Mouse (Mus musculus) thymus, postnatal 36 days (tissue): Measurements from ENCODE around the gene Cenpn.

Source experiments
- DNase-seq, 2 experiments: peaks; one replicate each; pipeline ENCODE4 v3.0.0; 2022; ENCODE audit warnings: mixed read lengths in 2 of 2

The Cenpn gene

DNA sequence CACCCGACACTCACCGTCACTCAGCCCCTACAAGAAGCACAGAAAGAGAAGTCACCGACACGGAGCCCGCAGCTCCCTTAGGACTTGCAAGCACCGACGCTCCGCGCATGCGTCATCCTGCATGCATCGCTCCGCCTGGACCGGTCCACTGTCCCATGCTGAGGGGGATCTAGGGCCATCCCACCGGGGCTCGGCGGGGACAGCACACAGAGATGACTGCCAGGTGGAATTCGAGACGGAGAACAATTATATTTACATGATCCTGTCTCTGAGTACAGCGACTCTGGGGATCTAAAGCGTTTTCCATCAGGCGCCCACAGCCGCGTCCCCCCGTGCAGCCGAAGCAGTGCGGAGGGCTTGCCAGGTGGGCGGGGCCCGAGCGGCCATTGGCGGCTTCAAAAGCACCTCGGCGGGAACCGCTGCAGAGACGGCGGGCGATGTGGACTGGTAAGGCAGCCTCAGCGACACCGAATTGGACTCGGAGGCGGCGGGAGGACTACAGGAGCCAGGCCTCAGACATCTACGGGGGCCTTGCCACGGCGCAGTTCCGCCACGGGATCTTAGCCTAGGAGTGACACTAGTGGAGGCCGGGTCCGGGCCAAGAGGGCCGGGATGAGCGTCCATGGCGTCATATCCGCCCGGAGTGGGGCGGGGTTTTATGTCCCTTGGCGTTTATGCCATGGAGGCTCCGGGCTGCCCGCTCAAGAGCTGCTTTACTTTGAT, at the start of gene Cenpn, which contains the start of gene Cmc2:
Gene Cenpn, plus strand, starts transcription at position 394 of the 723 bp plus-strand sequence.
Gene Cmc2, minus strand, starts transcription at position 119 of the 723 bp plus-strand sequence.
- peak; percentile 89 to 90 for DNase-seq

DNA sequence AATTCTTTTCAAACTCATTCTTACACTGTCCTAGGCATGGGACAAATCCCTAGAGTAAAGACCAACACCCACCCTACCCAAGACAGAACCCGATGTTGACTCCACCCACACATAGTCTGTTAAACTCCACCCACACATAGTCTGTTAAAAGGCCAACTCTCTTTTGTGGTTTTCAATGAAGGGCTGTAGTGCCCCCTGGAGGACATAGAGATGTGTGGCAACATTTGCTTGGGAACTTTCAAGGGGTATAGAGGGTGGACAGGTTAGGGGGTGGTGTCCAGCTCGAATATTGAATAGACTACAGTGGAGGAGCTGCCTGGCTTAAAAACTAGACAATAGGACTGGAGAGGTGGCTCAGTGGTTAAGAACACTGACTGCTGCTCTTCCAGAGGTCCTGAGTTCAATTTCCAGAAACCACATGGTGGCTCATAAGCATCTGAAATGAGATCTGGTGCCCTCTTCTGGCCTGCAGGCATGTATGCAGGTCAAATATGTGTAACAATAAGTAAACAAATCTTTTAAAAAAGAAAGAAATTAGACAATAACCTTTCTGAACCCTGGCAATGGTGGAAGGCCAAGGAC, 48.7 kb upstream of the Cenpn start:
- peak in 1 of 2 experiments; percentile 18 for DNase-seq

DNA sequence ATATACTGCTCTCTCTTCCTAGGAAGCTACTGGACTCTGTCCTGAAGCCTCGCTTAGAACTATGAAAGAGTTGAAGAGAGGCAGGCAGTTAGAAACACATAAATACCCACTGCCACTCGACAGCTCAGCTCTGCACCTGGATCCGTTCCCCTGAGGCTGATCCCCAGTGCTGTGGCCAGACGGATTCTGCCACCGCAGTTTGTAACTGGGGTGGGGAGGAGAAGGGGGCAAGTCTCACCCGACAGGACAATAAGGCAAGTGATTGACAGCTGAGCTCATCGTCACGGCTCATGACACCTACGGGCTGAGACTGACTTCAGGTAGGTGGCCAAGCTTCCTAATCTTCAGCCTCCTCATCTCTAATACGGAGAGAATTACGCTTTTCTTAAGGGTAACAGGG, 47.9 kb upstream of the Cenpn start:
- peak; percentile 27 to 44 for DNase-seq

DNA sequence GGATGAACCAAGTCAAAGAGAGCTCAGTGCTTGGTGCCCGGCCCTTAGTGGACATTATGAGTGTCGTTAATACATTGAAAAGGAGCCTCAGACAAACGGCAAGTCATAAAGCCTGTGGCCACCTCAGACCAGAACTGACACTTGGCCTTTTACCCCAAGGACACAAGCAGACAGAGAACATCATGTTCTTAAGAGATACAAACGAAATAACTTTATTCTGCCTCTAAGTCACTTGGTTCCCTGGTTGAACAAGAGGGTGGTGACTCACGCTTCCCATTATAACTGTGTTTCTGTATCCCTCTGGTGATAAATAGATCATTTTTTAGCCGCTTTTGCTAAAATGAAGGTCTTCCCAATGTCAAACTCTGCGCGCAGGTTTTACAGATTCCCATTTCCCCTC, 47.5 kb upstream of the Cenpn start:
- DNase-seq = no peak

DNA sequence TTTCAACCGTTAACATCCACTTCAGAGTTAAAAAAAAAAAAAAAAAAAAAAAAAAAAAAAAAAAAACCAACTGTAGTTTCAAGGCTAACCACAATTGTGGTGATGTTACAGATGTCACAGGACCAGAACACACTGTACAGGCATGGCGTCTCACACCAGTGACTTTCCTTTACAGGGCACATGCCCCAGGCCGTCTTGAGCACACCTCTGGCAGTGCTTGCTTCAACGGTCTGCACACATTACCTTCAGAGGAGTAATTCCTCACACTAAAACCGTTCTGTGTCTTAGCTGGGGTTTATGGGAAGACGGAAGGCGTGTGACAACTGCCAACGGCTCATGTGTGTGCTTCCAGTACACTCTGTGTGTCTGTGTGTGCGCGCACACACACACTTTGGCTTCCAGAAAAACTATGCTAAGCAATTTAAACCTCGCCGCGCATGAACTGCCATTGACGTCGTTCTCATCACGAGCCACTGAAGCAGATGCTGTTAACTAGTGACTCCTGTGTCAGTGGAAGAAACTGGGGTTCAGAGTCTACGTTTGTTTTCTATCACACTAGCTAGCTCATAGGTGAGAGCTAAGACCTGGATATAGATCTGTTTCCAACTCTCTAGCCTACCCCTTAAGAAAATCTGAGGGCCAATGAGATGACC, 45.6 kb upstream of the Cenpn start:
- DNase-seq = peak; percentile 34 to 48

DNA sequence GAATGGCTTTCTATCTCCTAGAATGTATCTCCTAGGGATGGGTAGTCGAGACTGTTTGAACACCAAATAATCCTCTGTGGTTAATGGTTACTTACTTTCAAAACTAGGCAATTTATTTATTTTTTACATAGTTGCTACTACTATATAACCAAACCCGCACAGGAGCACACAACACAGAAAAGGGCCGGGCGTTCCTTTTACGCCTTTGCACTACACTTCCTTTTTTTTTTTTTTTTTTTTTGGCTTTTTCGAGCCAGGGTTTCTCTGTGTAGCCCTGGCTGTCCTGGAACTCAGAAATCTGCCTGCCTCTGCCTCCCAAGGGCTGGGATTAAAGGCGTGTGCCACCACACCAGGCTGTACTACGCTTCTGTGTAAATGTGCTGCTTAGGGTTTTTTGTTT, 40.1 kb upstream of the Cenpn start:
- no peak for DNase-seq

DNA sequence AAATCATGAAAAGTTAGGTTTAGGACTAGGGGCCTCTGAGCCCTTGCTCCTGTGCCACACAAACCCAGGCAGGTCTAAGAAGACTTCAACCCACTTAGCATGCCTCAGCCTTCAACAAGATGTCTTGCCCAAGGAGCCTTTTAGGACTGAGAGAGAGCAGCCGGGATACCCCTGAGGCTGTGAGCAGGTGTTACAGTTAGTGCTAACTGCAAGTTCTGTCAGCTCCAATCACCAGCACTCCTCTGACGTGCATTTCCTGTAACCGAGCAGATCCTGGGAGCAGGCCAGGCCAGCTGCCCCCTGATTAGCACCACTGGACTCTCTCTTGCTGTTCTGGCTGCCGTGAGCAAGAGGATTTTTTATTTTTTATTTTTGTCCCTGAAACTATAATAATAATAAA, 33.7 kb upstream of the Cenpn start:
- DNase-seq = no peak

DNA sequence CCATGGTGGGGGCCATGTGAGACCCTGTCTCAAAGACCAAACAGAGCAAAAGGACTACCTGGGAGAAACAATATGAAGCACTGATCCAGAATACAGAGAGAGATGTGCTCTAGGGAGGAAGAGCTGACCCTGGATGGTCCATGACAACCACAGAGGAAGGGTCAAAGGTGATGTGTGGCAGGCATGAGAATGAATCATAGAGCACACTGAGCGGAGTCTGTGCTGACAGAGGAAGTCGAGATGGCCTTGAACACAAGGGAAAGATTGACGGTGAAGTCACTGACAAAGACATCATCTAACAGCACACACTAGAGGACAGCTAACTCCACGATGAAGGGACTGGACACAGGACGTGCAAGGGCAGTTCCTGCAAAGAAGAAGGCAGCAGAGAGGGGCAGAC, 30.1 kb upstream of the Cenpn start:
- DNase-seq = no peak

DNA sequence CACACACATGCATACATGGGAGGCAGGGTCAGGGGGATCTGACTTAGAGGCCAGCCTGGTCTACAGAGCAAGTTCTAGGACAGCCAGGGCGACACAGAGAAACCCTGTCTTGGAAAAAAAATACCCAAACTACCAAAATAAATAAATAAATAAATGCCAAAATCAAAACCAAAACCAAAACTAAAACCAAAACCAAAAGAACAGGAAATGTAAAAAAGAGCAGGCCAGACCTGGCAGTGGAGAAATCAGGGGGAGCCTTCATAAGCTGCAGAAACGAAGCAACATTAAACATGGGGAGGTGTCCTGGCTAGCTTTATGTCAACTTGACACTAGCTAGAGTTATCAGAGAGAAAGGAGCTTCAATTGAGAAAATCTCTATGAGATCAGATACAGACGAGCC, 29.4 kb upstream of the Cenpn start:
- DNase-seq = no peak

DNA sequence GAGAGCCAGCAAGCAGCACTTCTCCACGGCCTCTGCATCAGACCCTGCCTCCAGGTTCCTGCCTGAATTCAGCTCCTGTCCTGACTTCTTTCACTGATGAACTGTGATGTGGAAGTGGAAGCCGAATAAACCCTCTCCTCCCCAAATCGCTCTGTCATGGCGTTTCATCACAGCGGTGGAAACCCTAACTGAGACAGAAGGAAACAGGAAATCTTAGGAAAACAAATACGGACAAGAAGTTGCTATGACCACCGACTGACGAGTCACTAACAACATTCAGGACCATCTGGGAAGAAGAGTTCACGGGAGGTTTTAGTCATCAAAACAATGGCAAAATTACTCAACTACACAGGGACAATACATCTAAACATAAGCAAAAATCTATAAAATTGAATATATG, 28.9 kb upstream of the Cenpn start:
- DNase-seq = no peak

DNA sequence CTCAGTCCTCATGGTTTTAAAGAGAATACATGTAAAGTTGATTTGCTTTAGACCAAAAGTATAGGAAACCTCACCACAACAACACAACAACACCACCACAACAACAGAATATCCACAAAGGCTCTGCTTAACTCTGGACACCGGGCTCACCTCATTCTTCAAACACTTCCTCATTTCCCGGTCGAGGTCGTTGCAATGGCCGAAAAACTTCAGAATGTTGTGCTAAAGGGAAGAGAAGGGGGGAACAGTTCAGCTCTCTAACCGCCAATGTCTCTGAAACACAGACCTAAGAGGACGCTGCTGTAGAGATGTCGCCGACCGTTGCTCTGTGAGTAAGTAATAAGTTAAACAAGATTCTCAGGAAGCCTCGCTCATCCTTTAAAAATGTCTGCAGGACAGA, 27.6 kb upstream of the Cenpn start:
- DNase-seq = no peak

DNA sequence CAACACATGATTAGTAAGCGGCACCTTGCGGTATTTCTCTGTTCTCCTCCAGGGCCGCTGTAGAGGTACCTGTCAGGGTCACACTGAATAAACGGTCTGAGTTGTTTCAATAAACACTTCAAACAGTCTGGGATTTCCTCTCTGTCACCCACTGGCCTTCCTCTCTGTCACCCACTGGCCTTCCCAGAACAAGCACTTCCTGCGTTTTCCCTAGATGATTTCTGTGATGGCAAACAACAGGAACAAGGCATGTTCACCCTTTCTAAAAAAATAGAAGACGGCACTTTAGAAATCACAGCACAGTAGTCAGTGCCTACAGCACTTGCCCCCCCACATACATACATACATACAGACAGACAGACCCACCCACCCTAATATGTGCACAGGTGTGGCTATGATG, 26.0 kb upstream of the Cenpn start:
- DNase-seq = no peak

DNA sequence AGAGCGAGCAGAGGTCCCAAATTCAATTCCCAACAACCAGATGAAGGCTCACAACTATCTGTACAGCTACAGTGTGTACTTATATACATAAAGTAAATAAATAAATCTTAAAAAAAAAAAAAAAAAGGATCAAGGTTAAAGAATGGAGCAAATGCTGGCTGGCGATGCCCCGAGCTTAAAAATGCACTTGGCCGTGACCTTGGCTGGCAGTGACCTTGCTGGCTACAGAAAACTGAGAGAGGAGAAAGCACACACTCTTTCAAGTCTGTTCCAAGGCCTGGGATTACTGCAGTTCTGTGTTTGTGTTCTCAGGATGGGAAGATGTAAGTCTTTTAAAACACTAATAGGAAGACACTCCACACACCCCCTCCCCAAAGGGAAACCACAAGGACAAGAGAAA, 16.8 kb upstream of the Cenpn start:
- DNase-seq = no peak

DNA sequence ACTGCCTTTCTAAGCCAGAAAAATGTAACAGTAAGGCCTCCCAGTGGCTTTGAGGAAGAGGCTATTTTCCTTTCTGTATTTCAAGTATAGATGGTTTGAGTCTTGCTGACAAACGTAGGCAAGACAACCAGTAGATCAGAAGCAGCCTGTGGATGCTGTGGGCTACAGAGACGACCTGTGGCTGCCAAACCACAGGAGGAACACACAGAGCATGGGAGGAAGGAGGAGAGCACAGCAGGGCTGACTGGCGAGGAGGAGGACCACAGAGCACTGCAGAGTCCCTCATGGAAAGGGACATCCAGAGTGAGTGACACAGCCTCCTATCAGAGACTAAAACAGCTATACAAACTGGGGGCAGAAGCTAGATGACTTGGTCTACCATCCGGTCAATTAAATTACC, 16.3 kb upstream of the Cenpn start:
- peak; percentile 30 to 32 for DNase-seq

DNA sequence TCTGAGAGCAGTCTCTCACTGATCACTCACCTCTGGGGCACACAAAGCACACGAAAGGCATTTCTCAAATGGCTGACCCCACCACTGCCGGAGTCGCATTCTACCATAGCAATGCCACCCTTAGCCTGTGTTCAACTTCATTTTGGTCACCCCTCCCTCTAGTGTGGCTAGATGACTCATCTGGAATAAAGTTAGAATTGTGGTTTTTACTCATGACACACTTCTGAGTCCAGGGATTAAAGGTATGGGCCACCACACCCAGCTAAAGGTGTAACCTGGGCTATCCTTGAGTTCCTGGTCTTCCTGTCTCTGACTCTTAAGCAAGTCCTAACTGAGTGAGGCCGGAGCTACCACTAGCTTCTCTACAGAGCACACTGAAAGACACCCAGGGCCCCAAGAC, 15.7 kb upstream of the Cenpn start:
- no peak for DNase-seq

DNA sequence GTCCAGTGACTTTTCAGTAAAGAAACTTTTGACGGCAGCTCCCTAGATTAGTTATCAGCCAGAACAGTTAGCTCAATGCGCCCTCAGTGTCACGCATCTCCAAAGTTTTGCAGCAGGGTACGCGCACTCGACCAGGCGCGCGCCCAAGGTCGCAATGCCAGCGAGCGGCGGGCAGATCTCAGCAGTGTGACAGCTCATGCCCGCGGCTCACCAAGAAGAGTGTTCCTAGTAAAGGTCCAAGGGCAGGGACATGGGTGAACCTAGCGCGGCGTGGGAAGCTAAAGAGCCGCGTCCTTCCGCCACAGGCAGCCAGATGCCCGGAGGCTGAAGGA, 559 bp upstream of the Cenpn start:
- no peak for DNase-seq

DNA sequence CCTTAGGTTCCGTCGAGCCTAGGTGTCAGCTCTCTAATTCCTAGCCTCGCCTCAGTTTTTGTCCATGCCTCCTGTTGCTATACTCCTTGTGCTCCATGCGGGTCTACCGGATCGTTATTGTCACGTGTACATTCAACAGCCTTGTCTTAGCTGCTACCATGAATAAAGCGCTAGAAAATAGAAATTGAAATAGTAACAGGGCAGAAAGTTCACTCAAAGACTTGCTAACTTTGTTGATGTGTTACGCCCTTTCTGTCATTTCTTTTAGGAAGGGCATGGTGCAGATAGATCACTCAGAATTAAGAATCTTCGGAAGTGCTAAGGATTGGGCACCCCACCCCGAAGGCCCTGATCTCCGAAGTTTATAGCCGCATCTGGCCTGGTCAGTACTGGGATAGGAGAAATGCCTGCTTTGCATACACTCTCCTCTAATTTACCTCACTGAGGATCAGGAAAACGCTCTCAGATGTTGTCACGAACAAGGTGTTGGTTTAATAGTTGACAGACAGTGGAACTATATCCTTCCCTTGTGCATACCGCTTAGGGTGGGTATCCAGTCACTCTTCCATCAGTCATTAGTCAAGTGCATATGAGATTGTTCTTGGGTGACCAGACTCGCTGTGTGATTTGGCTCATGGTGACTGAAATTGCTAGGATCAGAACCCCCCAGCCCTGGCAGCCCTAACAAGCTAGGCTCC, 679 bp downstream of the Cenpn start:
- DNase-seq = no peak

DNA sequence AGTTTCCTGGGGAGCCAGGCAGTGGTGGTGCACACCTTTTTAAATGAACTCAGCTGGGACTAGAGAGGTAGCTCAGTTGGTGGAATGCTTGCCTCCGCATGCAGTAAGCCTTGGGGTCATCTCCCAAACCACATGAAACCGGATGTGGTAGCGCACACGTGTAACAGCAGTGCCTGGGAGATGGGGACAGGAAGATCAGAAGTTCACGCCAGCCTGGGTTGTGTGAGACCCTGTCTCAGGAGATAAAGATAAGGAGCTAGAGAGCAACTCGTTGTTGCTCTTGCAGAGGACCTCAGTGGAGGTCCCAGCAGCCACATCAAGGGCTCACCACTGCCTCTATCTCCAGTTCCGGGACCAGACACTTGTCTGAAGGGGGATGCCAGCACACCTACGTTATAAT, 2.0 kb downstream of the Cenpn start:
- DNase-seq = peak; percentile 53 to 69

DNA sequence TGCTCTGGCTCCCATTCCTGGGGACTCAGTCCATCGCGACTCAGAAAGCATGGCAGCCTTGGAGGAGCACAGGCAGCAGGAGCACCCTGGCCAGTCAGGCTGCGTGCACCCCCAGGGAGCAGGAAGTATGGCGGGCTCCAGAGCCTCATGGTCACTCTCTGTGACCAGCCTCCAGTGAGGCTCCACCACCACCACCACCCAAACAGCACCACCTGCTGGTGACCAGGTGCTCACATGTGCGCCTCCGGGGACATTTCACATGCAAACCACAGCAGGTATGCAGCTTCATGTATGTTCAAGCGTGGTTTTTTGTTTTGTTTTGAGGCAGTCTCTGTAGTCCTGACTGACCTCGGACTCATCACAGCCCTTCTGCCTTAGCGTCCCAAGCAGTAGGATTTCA, 6.3 kb downstream of the Cenpn start:
- DNase-seq = peak; percentile 64 to 71

DNA sequence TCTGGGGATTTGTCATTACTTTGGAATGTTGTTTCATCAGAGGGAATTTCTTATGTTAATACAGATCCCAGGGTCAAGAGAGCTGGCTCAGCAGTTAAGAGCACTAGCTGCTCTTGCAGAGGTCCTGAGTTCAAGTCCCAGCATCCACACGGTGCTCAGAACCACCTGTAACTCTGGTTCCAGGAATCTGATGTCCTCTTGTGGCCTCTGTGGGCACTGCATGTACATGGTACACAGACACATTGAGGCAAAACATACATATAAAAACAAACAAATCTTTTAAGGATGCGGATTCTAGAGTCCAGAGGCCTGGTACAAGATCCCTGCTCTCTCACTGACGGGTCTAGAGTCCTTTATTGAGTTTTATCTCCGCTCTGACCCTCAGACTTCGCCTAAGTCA, 7.1 kb downstream of the Cenpn start:
- no peak for DNase-seq

DNA sequence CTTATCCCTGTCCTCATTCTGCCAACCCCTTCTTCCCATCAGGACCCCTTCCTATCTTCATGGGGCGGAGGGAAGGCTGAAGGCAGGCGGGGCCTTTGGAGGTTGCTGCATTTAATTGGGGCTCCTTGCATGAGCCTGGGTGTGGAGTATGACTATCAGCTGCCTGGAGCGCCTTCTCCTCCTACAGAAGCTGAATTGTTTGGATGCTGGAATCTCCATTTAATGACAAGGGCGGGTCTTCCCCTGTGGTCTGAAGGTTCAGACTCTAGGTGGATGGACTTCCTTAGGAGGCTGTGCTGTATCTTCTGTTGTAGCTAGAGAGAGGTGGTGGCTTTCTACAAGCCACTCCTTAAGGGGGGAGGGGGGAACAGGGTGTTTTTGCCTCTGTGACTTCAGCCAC, 13.4 kb downstream of the Cenpn start:
- DNase-seq = no peak

DNA sequence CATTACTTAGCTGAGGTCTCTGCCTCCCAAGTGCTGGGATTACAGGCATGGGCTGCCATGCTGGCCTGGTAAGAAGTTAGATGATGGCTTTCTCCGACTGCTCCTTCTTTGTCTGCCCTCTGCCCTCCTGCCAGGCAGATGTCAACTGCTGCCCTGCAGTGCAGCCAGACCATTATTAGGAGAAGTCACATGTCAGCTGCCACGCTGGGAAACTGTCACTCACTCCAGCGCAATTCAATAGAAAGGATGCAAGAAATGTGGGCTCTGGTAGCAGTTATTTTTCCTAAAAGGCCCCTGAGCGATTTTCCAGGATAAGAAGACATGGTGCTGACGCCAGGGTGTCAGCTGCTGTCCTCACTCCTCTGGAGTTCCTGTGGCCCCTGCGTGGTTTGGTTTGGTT, 14.0 kb downstream of the Cenpn start:
- no peak for DNase-seq

DNA sequence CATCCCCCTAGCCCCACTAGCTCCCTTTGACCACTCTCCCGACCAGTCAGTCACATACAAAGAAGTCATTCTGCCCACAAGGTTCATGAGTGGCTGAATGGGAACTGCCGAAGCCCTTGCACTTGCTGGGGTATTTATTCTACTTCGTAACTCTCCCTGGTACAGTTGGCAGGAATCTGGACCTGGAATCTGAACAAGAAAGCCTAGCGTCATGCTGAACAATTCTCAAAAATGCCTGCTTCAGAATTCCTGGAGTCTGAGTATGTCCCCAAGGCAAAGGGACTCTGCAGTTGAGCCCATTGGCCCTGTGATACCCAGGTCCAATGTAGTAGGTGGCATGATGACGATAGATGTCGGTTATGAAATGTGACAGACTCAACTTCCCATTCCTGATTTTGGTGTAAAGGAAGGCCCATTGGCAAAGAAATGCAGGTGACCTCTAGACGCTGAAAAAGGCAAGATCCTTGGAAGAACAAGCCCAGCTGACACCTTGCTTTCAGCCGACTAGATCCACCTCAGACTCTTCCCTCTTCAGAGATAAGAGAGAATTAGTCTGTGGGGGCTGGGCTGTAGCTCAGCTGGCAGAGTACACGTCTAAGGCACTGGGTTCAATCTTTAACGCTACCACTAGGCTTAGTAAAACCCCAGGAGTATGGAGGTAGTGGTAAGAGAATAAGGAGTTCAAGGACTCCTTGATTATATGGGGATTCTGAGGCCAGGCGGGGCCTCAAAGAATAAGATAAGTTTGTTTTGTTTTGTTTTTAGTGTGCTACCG, 20.9 kb downstream of the Cenpn start:
- no peak for DNase-seq
